Mouse (Mus musculus): ENCODE data around the gene Phip. TPM values are rescaled to one million over a fixed set of nuclear protein-coding genes. Genes with fewer than 3 reads are reported as not detected.

The Phip gene
- polyA plus RNA-seq, 1 experiment from 2014 or later = 122 TPM

Other genes with a start within 250 kb of the Phip start
- gene Irak1bp1, start 146.0 kb downstream of the Phip start, polyA plus RNA-seq (2016; fragmentation: Nextera tagmentation; extraction: Ambion mirVana) = 21.1 and 23.0 TPM in 2 replicates
- gene Hmgn3, start 171.2 kb upstream of the Phip start, polyA plus RNA-seq (2016; fragmentation: Nextera tagmentation; extraction: Ambion mirVana) = 110 and 125 TPM in 2 replicates